Comparison of ENCODE assay signal across 15 mouse cellular contexts in the genomic region with DNA sequence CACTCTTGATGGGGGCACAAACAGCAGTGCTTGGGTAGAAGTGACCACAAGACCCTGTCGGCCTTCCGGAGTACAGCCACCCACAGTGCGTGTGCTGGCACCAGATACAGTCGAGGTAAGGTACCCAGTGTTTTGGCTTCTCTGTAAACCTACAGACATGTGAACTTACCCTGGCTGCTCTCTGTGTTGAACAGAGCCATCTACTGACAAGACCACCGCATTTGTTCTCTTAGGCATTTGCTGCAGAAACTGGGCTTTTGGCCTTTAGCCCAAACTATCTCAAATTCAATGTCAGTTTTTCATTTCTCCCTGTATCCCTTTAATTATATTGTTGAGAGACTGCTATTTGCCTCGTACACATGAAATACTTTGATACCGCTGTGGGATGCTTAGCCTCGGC.
DNase-seq lines count a peak whose midpoint lies in the region; ATAC-seq and TF ChIP-seq lines count a peak whose summit lies in the region.
"Had no signal": no experiment of that assay in that cellular context is flagged by ENCODE, and none has a peak within 500 bp of the region (broad histone marks: within the 10 kb centered on the region; RNA-seq: fewer than 3 reads in every experiment).

No protein-coding gene starts in this region.

- no peaks in the 10 kb centered on the region for H3K36me3 ChIP-seq in forebrain, embryonic 11.5 days (ENCODE audit: control insufficient read depth, insufficient read depth, low read length)
- no peaks in the 10 kb centered on the region for H3K36me3 ChIP-seq in forebrain, embryonic 10.5 days (replicated peaks)
- H3K36me3 ChIP-seq in forebrain, embryonic 15.5 days: no peaks in the 10 kb centered on the region
- H3K36me3 ChIP-seq: intestine, embryonic 15.5 days; kidney, embryonic 15.5 days; liver, embryonic 12.5 days had no signal

- no peaks in the 10 kb centered on the region for H3K27me3 ChIP-seq in forebrain, embryonic 11.5 days (ENCODE audit: control insufficient read depth, insufficient read depth, low read length)
- H3K27me3 ChIP-seq in forebrain, embryonic 10.5 days (ENCODE audit: poor library complexity, severe bottlenecking): no peaks in the 10 kb centered on the region
- H3K27me3 ChIP-seq in forebrain, embryonic 15.5 days: no peaks in the 10 kb centered on the region
- H3K27me3 ChIP-seq: intestine, embryonic 15.5 days; kidney, embryonic 15.5 days; liver, embryonic 12.5 days had no signal

- no peak overlapping the region for H3K4me2 ChIP-seq in forebrain, embryonic 11.5 days (ENCODE audit: low read depth, low read length, severe bottlenecking)
- H3K4me2 ChIP-seq in forebrain, embryonic 15.5 days (replicated peaks): 0 out of 2 replicates have a peak overlapping the region, but pooled peaks have one; percentile 7
- H3K4me2 ChIP-seq: intestine, embryonic 15.5 days; kidney, embryonic 15.5 days; liver, embryonic 12.5 days had no signal

- no peaks in the 10 kb centered on the region for H3K9me3 ChIP-seq in forebrain, embryonic 11.5 days (ENCODE audit: control insufficient read depth, low read length)
- H3K9me3 ChIP-seq in forebrain, embryonic 10.5 days: no peaks in the 10 kb centered on the region
- H3K9me3 ChIP-seq in forebrain, embryonic 15.5 days: no peaks in the 10 kb centered on the region
- H3K9me3 ChIP-seq: intestine, embryonic 15.5 days; kidney, embryonic 15.5 days; liver, embryonic 12.5 days had no signal

- 90% methylated on average over 8 of the region's 8 CpGs for WGBS in forebrain, embryonic 11.5 days
- 94% methylated on average over 8 of the region's 8 CpGs for WGBS in forebrain, embryonic 10.5 days
- 48% methylated on average over 8 of the region's 8 CpGs for WGBS in forebrain, embryonic 15.5 days

- intact Hi-C loops in left cerebral cortex, adult 2 months (cut with DNase I): no loop called here
- intact Hi-C loops in left cerebral cortex, postnatal 10 days (cut with DNase I): no loop called here

- TF ChIP-seq CTCF in left cerebral cortex, adult 2 months (IDR thresholded peaks at IDR 0.05): peak; percentile 41

- ATAC-seq in forebrain, embryonic 11.5 days (replicated peaks; ENCODE audit: low FRiP score): 0 out of 2 replicates have a peak, but pooled peaks have one; percentile 2
- ATAC-seq in forebrain, embryonic 15.5 days (replicated peaks): peak; percentile 70
- ATAC-seq in megakaryocyte, adult 5-6 weeks (ENCODE audit: poor library complexity, severe bottlenecking): no peak
- ATAC-seq: intestine, embryonic 15.5 days; liver, embryonic 12.5 days had no signal

- peaks cover 2% of the 10 kb centered on the region; the same call in 1 of the 2 replicates for H3K4me1 ChIP-seq in forebrain, embryonic 11.5 days (replicated peaks; ENCODE audit: control insufficient read depth, insufficient read depth, low read length)
- peaks cover 6% of the 10 kb centered on the region; the same call in 1 of the 2 replicates for H3K4me1 ChIP-seq in forebrain, embryonic 10.5 days
- peaks cover 22% of the 10 kb centered on the region for H3K4me1 ChIP-seq in forebrain, embryonic 15.5 days
- H3K4me1 ChIP-seq: intestine, embryonic 15.5 days; kidney, embryonic 15.5 days; liver, embryonic 12.5 days had no signal

- DNase-seq in forebrain, embryonic 11.5 days (ENCODE audit: low spot score): no peak
- DNase-seq in forebrain, embryonic 10.5 days (ENCODE audit: extremely low spot score, low spot score): no peak
- no peak for DNase-seq in left cerebral cortex, adult 2 months (ENCODE audit: extremely low spot score in 1 of 2, low spot score in 2 of 2)
- no peak for DNase-seq in left cerebral cortex, postnatal 10 days (ENCODE audit: extremely low spot score in 1 of 2, low spot score in 2 of 2)
- DNase-seq in Muller cell, postnatal 12 days (ENCODE audit: inconsistent ontology term): peak; percentile 43
- DNase-seq in liver: no peak
- DNase-seq: adrenal gland, adult 2 months; B cell, adult 2 months; gastrocnemius, adult 2 months; right cerebral cortex, postnatal 25 days had no signal

- H3K4me3 ChIP-seq in forebrain, embryonic 11.5 days (ENCODE audit: low read depth, low read length): no peak overlapping the region
- H3K4me3 ChIP-seq in forebrain, embryonic 10.5 days: no peak overlapping the region
- H3K4me3 ChIP-seq in left cerebral cortex, adult 2 months: no peak overlapping the region
- H3K4me3 ChIP-seq in forebrain, embryonic 15.5 days: no peak overlapping the region
- H3K4me3 ChIP-seq: gastrocnemius, adult 2 months; intestine, embryonic 15.5 days; kidney, embryonic 15.5 days; liver, embryonic 12.5 days had no signal

- H3K9ac ChIP-seq in forebrain, embryonic 11.5 days (ENCODE audit: low read length): no peak overlapping the region
- H3K9ac ChIP-seq in forebrain, embryonic 15.5 days (replicated peaks): no peak overlapping the region
- H3K9ac ChIP-seq: intestine, embryonic 15.5 days; kidney, embryonic 15.5 days; liver, embryonic 12.5 days had no signal

- H3K27ac ChIP-seq in forebrain, embryonic 11.5 days (ENCODE audit: low read depth, low read length): no peak overlapping the region
- no peak overlapping the region for H3K27ac ChIP-seq in forebrain, embryonic 10.5 days
- H3K27ac ChIP-seq in left cerebral cortex, adult 2 months: no peak overlapping the region
- no peak overlapping the region for H3K27ac ChIP-seq in forebrain, embryonic 15.5 days (replicated peaks)
- H3K27ac ChIP-seq: gastrocnemius, adult 2 months; intestine, embryonic 15.5 days; kidney, embryonic 15.5 days; liver, embryonic 12.5 days had no signal
